Mouse (Mus musculus): ENCODE data around the gene B3gat2. TPM values are rescaled to one million over a fixed set of nuclear protein-coding genes. Genes with fewer than 3 reads are reported as not detected.

Gene B3gat2
- polyA plus RNA-seq, 1 experiment from 2014 or later, result 3.0 TPM

GRCm38 (mm10) chr1:23845007-23845406 lies 83.5 kb downstream of the B3gat2 start:
- no peak for DNase-seq (ENCODE audit: low spot score)
- H3K27me3 ChIP-seq (ENCODE audit: insufficient read depth, poor library complexity, severe bottlenecking), result no peaks in the 10 kb centered on the region
- H3K27ac ChIP-seq, result no peak overlapping the region
- H3K36me3 ChIP-seq, result peaks cover 63% of the 10 kb centered on the region
- H3K9me3 ChIP-seq, result no peaks in the 10 kb centered on the region
- H3K4me3 ChIP-seq, result no peak overlapping the region
- no peaks in the 10 kb centered on the region for H3K4me1 ChIP-seq (replicated peaks)
- WGBS, result 95% methylated on average over 10 of the region's 10 CpGs

DNA sequence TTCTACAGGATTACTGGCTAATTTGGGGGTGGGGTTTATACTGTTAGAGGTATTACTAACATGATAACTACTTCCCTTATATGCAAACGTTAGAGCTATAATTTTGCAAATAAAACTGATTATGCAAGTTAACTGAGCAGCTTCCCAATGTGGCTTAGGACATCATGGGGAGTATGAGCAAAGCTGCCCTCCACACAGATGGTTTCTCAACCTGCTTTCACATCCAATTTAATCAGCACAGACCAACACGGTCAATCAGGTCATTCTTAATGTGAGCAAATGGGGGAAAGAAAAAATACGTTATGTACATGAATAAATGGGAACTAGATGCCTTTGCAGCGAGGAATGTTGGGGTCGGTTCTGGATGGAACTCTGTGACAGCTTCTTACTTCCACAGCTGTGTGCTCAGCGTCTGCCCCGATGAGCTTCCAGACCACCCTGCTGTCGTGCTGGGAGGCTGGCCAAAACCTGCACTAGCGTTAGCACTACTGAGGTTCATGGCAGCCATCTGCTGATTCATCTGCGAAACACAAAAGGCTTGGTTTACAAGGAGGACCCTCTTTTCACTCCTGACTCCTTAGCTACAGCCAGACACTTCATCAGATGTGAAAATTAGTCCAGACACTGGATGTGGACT lies 84.6 kb downstream of the B3gat2 start:
- DNase-seq (ENCODE audit: low spot score), result no peak
- H3K9me3 ChIP-seq, result no peaks in the 10 kb centered on the region
- H3K4me1 ChIP-seq (replicated peaks), result no peaks in the 10 kb centered on the region
- H3K36me3 ChIP-seq, result peaks cover 70% of the 10 kb centered on the region
- no peak overlapping the region for H3K4me3 ChIP-seq
- 87% methylated on average over 10 of the region's 10 CpGs for WGBS
- no peak overlapping the region for H3K27ac ChIP-seq
- no peaks in the 10 kb centered on the region for H3K27me3 ChIP-seq (ENCODE audit: insufficient read depth, poor library complexity, severe bottlenecking)

DNA sequence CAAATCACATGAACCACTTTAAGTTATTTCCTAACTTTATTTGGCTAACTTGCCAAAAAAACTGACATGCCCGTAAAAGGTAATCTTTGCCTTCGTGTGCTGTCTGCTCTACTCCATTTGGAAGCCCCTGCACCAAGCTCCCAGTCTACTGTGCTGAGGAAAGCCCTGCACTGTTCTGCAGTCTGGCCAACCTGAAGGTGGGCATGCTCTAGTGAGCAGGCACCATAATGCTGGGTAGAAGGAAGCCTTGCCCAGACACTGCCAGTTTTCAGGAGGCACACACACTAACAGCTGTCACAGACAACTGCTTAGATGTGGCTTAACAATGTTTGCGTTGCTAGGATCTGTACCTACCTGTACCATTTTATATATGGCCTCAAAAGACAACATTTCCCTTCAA lies 94.1 kb downstream of the B3gat2 start:
- H3K4me1 ChIP-seq (replicated peaks), result no peaks in the 10 kb centered on the region
- 93% methylated on average over 3 of the region's 3 CpGs for WGBS
- DNase-seq (ENCODE audit: low spot score), result no peak
- no peak overlapping the region for H3K27ac ChIP-seq
- H3K27me3 ChIP-seq (ENCODE audit: insufficient read depth, poor library complexity, severe bottlenecking), result no peaks in the 10 kb centered on the region
- H3K4me3 ChIP-seq, result no peak overlapping the region
- H3K9me3 ChIP-seq, result no peaks in the 10 kb centered on the region
- peaks cover 48% of the 10 kb centered on the region for H3K36me3 ChIP-seq

GRCm38 (mm10) chr1:23860944-23861343 lies 99.4 kb downstream of the B3gat2 start:
- no peaks in the 10 kb centered on the region for H3K9me3 ChIP-seq
- no peak for DNase-seq (ENCODE audit: low spot score)
- H3K4me3 ChIP-seq, result no peak overlapping the region
- 92% methylated on average over 2 of the region's 2 CpGs for WGBS
- H3K27ac ChIP-seq, result no peak overlapping the region
- peaks cover 32% of the 10 kb centered on the region for H3K36me3 ChIP-seq
- no peaks in the 10 kb centered on the region for H3K4me1 ChIP-seq (replicated peaks)
- H3K27me3 ChIP-seq (ENCODE audit: insufficient read depth, poor library complexity, severe bottlenecking), result no peaks in the 10 kb centered on the region

DNA sequence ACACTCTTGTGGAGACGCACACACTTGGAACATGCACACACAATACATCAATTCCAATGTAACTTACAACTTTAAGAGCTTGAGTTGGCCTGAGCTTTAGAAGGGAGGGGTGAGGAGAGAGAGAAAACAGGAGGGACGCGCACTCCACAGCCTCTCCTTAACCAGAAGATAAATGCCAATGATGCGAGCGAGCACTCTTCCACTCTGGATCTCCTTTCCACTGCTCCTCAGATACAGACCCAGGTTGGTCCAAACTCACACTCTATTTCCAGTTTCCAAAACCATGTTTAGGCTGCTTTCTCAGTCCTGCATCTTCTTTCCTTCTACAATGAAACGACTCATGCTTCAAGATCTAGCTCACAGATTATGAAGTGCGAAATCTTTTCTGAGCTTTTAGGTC lies 104.0 kb downstream of the B3gat2 start:
- H3K36me3 ChIP-seq, result peaks cover 8% of the 10 kb centered on the region
- no peak overlapping the region for H3K27ac ChIP-seq
- H3K4me1 ChIP-seq (replicated peaks), result no peaks in the 10 kb centered on the region
- 96% methylated on average over 7 of the region's 7 CpGs for WGBS
- no peaks in the 10 kb centered on the region for H3K27me3 ChIP-seq (ENCODE audit: insufficient read depth, poor library complexity, severe bottlenecking)
- no peak for DNase-seq (ENCODE audit: low spot score)
- H3K9me3 ChIP-seq, result no peaks in the 10 kb centered on the region
- H3K4me3 ChIP-seq, result no peak overlapping the region

- Histone ChIP-seq H3K4me3 (no peak overlapping the region), H3K27ac (no peak overlapping the region), H3K4me1 (replicated peaks) (no peaks in the 10 kb centered on the region), H3K27me3 (ENCODE audit: insufficient read depth, poor library complexity, severe bottlenecking) (no peaks in the 10 kb centered on the region), H3K9me3 (no peaks in the 10 kb centered on the region), H3K36me3 (peaks cover 8% of the 10 kb centered on the region)
- WGBS, result 67% methylated on average over 2 of the region's 2 CpGs
- DNase-seq (ENCODE audit: low spot score), result no peak
Measured at GRCm38 (mm10) chr1:23867350-23867862, 105.9 kb downstream of the B3gat2 start.

DNA sequence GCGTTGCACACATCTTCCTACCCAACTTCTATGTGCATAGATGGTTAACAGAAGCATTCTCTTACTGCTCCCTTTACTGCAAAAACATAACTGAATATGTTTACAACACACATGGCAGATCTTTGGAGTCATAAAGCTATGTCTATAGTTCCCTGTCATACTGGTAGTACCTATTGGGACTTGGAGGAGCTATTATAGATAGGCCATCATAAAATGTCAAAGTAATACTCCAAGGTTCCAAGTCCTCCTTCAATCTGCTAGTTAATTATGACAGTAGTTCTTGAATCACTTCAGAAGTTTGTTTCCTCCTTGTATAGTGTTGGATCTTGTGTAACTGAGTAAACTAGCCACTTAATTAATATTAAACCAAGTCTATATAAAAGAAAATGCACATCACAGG lies 110.6 kb downstream of the B3gat2 start:
- H3K36me3 ChIP-seq, result peaks cover 19% of the 10 kb centered on the region
- no peak overlapping the region for H3K27ac ChIP-seq
- no peak overlapping the region for H3K4me3 ChIP-seq
- WGBS, result 97% methylated on average over 1 of the region's 1 CpGs
- H3K9me3 ChIP-seq, result no peaks in the 10 kb centered on the region
- no peaks in the 10 kb centered on the region for H3K4me1 ChIP-seq (replicated peaks)
- no peak for DNase-seq (ENCODE audit: low spot score)
- no peaks in the 10 kb centered on the region for H3K27me3 ChIP-seq (ENCODE audit: insufficient read depth, poor library complexity, severe bottlenecking)

DNA sequence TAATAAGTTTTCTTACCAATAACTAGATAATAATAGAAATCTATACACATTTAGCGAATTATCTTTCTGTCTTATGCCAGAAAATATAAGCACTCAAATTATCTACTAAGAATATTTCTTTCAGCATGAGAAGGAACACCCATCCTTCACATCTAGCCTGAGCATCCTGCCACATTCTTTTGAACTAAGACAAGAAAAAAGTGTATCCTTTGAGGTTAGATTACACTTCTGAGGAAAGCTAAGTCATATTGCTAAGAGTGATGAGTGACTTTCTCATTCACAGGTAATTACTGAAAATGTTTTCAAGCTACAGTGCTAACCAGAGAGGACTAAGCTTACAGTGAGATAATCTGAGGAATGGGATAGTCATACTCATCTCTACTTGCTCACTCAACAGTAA lies 121.1 kb downstream of the B3gat2 start:
- no peaks in the 10 kb centered on the region for H3K36me3 ChIP-seq
- no peak for DNase-seq (ENCODE audit: low spot score)
- H3K4me1 ChIP-seq (replicated peaks), result no peaks in the 10 kb centered on the region
- no peaks in the 10 kb centered on the region for H3K9me3 ChIP-seq
- no peak overlapping the region for H3K4me3 ChIP-seq
- 97% methylated on average over 1 of the region's 1 CpGs for WGBS
- no peaks in the 10 kb centered on the region for H3K27me3 ChIP-seq (ENCODE audit: insufficient read depth, poor library complexity, severe bottlenecking)
- H3K27ac ChIP-seq, result no peak overlapping the region

DNA sequence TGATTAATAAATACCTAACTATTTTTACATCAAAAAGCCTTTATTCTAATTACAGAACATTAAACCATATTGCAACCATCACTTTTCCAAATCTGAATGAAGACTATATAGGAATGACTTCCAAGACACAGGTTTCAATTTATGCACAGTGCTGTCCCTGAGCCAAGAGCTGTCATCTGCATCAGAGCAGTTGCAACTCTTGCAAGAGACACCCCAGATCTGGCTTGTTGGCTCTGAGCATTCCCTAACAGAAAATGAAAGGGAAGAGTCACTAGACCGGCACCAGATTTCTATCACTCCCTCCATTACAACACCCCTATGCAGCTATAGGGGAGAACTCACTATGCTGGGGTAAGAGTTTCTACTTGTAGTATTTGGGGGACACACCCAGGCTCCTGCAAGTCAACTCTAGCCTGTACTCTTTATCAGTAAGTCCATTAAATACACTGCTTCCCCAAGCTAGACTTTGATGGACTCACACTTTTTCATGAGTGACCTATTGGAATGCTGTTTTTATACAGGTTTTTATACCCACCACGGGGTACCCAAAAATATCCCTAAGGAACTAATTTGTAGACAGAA lies 122.6 kb downstream of the B3gat2 start:
- Histone ChIP-seq H3K27me3 (ENCODE audit: insufficient read depth, poor library complexity, severe bottlenecking) (no peaks in the 10 kb centered on the region), H3K4me1 (replicated peaks) (no peaks in the 10 kb centered on the region), H3K27ac (no peak overlapping the region), H3K36me3 (no peaks in the 10 kb centered on the region), H3K9me3 (no peaks in the 10 kb centered on the region), H3K4me3 (no peak overlapping the region)
- 90% methylated on average over 2 of the region's 2 CpGs for WGBS
- no peak for DNase-seq (ENCODE audit: low spot score)

DNA sequence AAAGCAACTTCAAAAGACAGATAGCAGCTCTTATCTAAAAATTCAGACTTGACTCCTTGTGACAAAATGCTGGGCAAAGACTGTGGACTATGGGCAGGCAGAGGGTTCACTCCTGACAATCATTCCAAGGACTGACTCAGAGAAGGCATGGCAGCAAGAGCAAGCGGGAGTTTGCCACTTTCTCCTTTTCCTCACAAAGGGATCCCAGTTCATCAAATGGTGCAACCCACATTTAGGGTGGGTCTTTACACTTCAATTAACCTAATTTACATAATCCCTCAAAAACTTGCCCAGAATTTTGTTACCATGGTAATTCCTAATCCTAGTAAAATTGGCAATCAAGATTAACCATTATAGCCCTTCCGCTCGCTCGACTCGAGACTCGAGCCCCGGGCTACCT lies 123.4 kb downstream of the B3gat2 start:
- no peaks in the 10 kb centered on the region for H3K4me1 ChIP-seq (replicated peaks)
- no peak overlapping the region for H3K27ac ChIP-seq
- 94% methylated on average over 7 of the region's 7 CpGs for WGBS
- no peaks in the 10 kb centered on the region for H3K27me3 ChIP-seq (ENCODE audit: insufficient read depth, poor library complexity, severe bottlenecking)
- H3K36me3 ChIP-seq, result no peaks in the 10 kb centered on the region
- H3K9me3 ChIP-seq, result no peaks in the 10 kb centered on the region
- no peak for DNase-seq (ENCODE audit: low spot score)
- H3K4me3 ChIP-seq, result no peak overlapping the region

- no peak for DNase-seq (ENCODE audit: low spot score)
- H3K9me3 ChIP-seq, result no peaks in the 10 kb centered on the region
- WGBS, result 70% methylated on average over 1 of the region's 1 CpGs
- H3K4me1 ChIP-seq (replicated peaks), result no peaks in the 10 kb centered on the region
- H3K4me3 ChIP-seq, result no peak overlapping the region
- no peaks in the 10 kb centered on the region for H3K27me3 ChIP-seq (ENCODE audit: insufficient read depth, poor library complexity, severe bottlenecking)
- no peaks in the 10 kb centered on the region for H3K36me3 ChIP-seq
- no peak overlapping the region for H3K27ac ChIP-seq
Measured at GRCm38 (mm10) chr1:23892072-23892471, 130.5 kb downstream of the B3gat2 start.

Data from hindbrain, embryonic 10.5 days (tissue).